Mouse (Mus musculus) cerebral cortex, adult 2 months (tissue): ENCODE data around the gene Fgf8.

ENCODE experiments used
- WGBS: fragments of 180-500 bp; shearing (Covaris S2); methylation state at CpG from one replicate; pipeline ENCODE4 v1.1.7; 2018; 5-methylcytosine and 5-hydroxymethylcytosine counted together

The Fgf8 gene

DNA sequence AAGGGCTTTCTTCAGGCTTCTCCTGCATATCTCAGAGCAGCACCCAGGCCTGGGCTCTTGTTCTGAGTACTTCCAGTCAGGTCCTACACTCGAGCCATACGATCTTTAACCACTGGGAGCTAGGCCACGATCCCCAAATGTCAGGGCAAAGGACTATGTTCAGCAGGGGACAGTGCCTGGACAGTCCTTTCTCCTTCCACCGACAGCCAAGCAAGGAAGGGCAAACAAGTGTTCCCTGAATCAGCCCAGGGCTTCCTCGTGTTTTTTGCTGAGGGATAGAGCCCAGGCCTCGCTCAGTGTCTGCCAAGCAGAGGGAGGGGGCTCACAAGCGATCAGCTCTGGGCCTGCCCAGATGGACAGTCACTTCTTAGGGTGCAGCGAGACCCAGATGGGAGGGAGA is 12.7 kb downstream of the Fgf8 start:
- 77% methylated on average over 8 of the region's 8 CpGs for WGBS

DNA sequence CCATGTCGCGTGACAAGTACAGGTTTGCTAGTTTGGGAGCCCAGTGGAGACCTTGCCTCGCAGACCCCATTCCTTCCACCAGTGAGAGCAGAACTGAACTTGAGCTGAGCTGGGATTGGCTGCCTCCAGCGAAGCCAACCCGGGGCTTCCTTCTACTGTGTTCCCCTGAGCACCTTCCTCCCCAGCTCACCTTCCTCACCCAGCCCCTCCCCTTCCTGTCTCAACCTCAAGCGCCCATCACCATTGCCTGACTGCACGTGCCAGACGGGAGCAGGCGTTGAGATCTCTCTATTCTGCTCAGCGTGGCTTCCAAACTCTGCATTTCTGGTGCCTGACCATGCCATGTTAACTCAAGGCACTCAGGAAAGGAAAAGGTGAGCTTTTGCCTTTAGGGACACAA is 15.5 kb downstream of the Fgf8 start:
- WGBS, result 78% methylated on average over 10 of the region's 10 CpGs

DNA sequence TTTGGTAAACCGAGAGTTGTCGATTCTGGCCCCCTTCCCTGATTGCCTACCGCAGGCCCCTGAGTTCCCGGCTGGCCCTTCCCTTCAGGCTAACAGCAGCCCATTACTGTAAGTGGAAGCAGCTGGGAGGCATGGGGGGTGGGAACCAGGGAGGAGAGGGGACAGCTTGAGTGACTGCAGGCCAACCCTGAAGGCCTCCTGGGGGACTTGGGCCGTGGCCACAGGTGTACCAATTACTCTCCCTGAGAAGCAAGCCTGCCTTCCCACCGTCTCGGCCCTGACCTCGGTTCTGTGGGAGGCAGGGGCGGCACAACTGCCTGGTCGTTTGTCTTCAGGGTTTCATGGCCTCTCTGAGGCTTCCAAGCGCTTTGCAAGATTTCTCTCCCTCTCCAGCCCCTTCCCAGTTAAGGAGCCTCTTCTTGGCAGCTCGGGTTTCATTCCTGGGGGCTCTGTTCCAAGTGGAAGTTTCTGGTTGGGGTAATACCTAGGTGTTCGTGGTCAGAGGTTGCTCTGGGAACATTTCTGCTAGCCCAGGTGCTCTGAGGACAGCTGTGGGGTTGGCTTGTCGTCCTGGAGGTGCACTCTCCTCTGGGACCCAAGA is 16.9 kb downstream of the Fgf8 start:
- WGBS, result 71% methylated on average over 14 of the region's 14 CpGs

DNA sequence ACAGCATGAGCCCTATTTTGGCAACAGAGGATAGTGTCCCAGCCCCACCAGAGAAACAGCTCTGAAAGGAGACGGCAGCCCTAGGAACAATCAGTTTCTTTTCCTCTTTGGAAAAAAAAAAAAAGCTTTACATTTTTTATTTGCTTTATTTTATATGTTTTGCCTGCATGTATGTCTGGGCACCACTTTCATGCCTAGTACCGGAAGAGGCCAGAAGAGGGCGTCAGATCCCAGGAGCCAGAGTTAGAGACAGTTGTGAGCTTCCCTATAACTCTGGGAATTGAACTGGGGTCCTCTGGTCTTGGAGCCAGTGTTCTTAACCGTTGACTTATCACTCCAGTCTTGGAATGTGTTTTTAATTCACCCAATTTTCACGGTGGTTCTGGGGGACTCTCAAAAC is 20.5 kb downstream of the Fgf8 start:
- 72% methylated on average over 5 of the region's 5 CpGs for WGBS

DNA sequence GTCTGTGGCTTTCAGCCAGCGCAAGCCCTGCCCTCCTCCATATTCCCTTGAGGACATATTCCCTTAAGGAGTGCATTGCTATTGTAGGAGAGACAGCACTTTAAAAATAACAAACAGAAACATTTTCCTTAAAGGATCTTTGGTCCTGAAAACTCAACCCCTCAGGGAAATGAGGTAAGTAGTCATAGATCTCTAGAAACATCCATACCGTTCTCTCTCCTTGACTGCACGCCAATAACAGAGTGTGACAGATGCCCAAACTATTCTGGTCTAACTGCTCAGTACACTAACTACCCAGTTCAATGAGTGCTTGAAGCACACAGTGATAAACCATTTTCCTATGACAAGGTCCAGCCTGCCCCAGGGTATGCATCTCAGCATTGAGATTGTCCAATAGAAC is 24.4 kb downstream of the Fgf8 start:
- WGBS, result 51% methylated on average over 3 of the region's 3 CpGs

DNA sequence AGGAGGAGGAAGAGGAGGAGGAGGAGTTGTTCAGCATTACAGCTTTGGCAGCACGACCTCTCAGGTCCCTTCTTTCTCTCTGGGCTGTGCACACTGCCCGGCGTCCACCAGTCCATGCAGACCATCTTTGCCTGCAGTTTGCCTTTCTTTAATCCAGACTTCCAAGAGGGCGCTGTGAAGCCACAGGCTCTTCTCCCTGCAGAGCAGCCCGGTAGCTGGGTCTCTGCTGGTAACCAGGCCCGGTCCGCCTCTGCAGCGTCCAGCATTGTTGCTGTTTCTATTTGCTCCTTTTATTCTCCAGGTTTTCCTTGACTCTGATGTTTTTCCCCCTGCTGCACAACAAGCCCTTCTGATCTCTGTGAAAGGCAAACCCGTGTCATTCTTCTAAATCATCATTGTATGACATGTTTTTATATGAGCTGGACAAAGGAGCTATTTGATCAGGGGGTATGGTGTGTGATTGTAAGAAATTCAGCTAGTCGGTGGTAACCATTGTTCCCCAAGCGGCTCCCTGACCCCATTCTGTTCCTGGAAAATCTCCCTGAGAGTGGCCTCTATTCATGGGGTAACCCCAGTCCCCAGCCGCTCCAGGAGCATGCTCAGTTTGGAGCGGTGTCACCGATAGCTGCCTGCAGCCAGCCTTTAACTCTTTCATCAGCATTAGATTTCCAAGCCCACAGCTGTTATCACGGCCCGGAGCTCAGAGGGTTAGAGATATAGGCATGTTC is 25.1 kb downstream of the Fgf8 start:
- WGBS, result 13% methylated on average over 16 of the region's 16 CpGs

DNA sequence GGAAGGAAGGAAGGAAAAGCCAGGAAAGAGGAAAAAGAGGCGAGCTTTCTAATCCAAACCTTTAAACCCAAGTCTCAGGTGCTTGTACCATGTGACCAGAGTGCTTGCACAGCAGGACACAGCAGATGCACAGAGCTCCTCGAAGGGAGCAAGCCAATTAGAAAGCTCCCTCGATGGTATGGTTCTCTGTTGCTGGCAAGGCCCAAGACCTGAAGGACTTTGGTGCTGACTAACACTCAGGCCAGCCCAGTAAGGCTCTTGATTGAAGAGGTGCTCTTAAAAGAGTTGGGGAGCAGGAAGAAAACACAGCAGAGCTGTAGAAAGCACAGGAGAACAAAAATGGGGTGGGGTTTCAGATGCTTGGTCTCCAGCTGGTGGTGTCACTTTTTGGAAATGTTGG is 34.0 kb downstream of the Fgf8 start:
- 68% methylated on average over 3 of the region's 3 CpGs for WGBS

DNA sequence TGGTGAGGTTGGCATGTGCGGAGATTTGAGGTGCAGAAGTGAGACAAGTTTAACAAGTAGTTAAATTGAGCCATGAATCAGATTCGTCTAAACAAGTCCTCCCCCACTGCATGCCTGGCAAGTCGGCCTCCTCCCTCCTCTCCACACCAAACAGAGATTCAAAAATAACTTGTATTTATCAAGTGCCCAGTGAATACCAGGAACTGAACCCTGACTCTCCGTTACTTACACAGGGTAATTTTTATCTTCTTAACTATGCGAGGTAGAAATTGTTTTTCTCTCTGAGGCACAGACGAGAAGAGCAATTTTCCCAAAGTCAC is 46.5 kb downstream of the Fgf8 start:
- WGBS, result 46% methylated on average over 6 of the region's 6 CpGs

DNA sequence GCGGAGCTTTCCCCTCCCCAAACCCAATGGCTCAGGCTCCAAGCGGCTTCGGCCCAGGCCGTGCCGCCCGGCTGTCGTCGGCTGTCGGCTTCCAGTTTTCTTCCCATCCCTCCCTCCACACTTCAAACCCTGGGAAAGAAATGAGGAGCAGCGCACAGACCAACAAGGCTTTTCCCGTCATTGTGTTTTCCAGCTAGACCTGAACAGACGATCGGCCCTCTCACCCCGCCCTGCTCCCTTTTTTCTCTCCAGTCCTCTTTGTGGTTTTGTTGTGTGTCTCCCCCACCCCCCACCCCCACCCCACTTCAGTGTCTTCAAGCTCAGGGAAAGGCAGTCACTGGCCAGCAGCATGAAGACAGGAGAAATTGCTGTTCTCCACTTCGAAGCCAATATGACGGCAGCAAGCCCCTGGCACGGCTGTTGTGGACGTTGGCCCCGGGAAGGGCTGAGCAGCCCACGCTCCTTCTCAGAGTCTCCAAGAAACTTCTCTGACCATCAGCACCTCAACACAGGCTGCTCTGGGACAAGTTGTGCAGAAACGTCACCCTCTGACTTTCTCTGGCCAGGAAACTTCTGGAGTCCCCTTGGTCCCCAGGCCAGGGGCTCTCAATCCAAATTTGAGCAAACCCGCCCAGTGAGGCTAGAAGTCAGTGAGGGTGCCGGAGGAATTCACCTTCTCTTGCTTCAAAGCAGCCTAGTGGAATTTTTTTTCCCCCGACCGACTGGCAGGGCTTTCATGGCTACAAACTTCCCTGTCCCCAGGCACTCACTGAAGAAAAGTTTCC is 47.0 kb downstream of the Fgf8 start:
- 48% methylated on average over 25 of the region's 25 CpGs for WGBS

DNA sequence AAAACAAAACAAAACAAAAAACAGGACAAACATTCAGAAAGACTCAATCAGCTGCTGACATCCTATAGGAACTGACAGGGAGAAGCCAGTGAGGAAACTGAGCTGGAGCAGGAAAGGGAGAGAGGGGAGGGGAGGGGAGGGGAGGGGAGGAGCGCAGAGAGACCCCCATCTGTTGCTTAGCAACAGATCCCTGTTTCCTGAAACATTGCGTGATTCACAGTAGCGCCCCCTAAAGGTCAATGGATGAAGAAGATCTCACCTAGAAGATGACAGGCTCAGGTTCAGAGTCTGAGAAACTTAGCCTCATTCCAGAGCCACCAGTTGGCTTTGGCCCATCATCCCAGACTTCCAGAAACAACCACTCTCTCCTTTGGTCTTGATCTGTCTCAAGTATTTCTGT is 48.7 kb downstream of the Fgf8 start:
- 47% methylated on average over 3 of the region's 3 CpGs for WGBS

DNA sequence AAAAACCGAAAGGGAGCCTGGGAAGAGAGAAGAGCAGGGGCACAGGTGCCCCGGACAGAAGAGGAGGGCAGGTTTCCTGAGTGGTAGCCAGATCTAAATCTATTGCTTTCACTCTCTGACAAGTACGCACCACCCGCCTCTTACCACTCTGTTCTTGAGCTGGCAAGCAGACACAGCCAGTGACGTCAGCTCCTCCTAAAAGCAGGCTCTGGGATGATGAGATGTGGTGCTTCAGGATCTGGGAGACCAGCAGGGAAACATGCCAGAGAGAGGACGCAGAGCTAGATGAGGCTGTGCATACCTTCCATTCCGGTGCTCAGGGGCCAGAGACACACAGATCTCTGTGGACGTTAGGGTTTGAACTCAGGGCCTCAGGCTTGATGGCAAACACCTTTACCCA is 50.5 kb downstream of the Fgf8 start:
- WGBS, result 72% methylated on average over 8 of the region's 8 CpGs

DNA sequence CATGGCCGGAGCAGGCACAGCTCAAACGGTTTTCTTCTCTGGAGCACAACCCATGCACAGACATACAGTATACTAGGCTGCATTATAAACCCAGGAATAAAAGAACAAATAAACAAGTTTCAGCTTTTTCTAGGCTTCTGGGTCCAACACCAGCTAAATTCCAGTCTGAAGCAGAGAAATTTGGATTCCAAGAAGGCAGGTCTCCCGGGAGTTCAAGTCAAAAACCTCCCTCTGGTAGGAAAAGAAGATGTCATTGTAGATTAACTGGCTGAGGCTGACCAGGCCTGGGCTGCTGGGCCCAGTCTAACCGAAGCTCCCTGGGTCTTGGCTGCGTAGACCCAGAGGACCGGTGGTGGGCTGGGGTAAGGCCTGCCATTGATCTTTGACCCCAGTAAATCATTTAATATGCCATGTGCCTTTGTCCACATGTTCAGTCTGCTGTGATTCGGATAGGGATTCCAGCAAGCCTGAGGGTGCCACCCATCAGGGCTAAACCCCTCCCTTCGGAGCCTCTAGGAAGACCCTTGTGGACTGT is 51.6 kb downstream of the Fgf8 start:
- WGBS, result 87% methylated on average over 8 of the region's 8 CpGs

DNA sequence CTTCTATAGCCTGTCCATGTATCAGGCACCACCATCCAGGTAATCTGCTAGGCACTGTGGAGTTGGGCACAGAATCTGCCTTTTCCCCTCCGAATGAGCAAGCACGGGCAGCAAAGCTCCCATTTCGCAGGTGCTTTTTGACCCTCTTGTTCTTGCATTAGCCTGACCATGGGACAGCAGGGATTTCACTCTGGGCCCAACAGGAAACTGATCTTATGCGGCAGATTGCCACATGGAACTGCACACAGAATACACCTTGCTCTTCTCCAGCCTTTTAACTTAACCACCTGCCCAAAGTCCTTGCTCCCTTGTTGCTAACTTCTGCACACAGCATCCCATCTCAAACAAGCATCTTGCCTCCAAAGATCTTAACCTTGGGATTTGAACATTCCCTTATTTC is 55.7 kb downstream of the Fgf8 start:
- WGBS, result 80% methylated on average over 4 of the region's 4 CpGs
